Mouse (Mus musculus) lung, postnatal 0 days (tissue): ENCODE results near the gene Gm28374. TPM values are rescaled to one million over a fixed set of nuclear protein-coding genes. Genes with fewer than 3 reads are reported as not detected.

Experiments used
- ATAC-seq: fragments of 200-750 bp; cut with Nextera tagmentation; 2 replicates; pipeline ENCODE4 v1.8.0; 2017; ENCODE audit warnings: moderate library complexity
- DNase-seq: peaks from one replicate; pipeline ENCODE4 v3.0.0-alpha.2; 2016; ENCODE audit warnings: low spot score
- H3K27ac ChIP-seq: fragments of 300-500 bp; sonication (generic); 2 replicates; pipeline ENCODE4 v1.5.1; 2014; ENCODE audit warnings: antibody characterized with exemption, mild to moderate bottlenecking, low read length, mixed read lengths
- H3K27me3 ChIP-seq: fragments of 300-500 bp; sonication (generic); replicated peaks from 2 replicates; pipeline ENCODE4 v1.6.1; 2014; ENCODE audit warnings: low read length, mixed read lengths; ENCODE audit not compliant: insufficient read depth
- H3K36me3 ChIP-seq: fragments of 300-500 bp; sonication (generic); 2 replicates; pipeline ENCODE4 v1.6.1; 2014; ENCODE audit warnings: low read length, mixed read lengths; ENCODE audit not compliant: insufficient read depth
- H3K4me1 ChIP-seq: fragments of 300-500 bp; sonication (generic); 2 replicates; pipeline ENCODE4 v1.6.1; 2014; ENCODE audit warnings: antibody characterized with exemption, low read depth, low read length, mixed read lengths; ENCODE audit not compliant: insufficient read depth
- H3K4me2 ChIP-seq: fragments of 300-500 bp; sonication (generic); replicated peaks from 2 replicates; pipeline ENCODE4 v1.6.1; 2014; ENCODE audit warnings: low read depth, mild to moderate bottlenecking, low read length, moderate library complexity, mixed read lengths
- H3K4me3 ChIP-seq: fragments of 300-500 bp; sonication (generic); 2 replicates; pipeline ENCODE4 v1.5.1; 2014; ENCODE audit warnings: low read depth, low read length
- H3K9ac ChIP-seq: fragments of 300-500 bp; sonication (generic); replicated peaks from 2 replicates; pipeline ENCODE4 v1.6.1; 2014; ENCODE audit warnings: low read depth, mild to moderate bottlenecking
- H3K9me3 ChIP-seq: fragments of 300-500 bp; sonication (generic); 2 replicates; pipeline ENCODE4 v1.6.1; 2016; ENCODE audit warnings: low read length, mixed read lengths
- CTCF ChIP-seq: IDR thresholded peaks from 2 replicates; pipeline ENCODE4 v1.5.1; 2016; ENCODE audit warnings: antibody characterized with exemption, mild to moderate bottlenecking
- EP300 ChIP-seq: IDR thresholded peaks from 2 replicates; pipeline ENCODE4 v1.6.1; 2016; ENCODE audit warnings: antibody characterized with exemption, mild to moderate bottlenecking, control low read depth
- WGBS: fragments of 180-500 bp; shearing (Covaris S2); extraction: QIAGEN DNeasy Blood & Tissue Kit; methylation state at CpG from one replicate; pipeline ENCODE4 v1.1.7; 2014; 5-methylcytosine and 5-hydroxymethylcytosine counted together
- polyA plus RNA-seq: library from polyadenylated mRNA; unstranded; fragments of >200 nt; fragmentation: Nextera tagmentation; extraction: Ambion mirVana; gene quantifications from 2 replicates; pipeline ENCODE4 v1.2.1, GENCODE M21; 2015

Gm28374 gene
- polyA plus RNA-seq, 1 experiment from 2014 or later, result 0.35 TPM

DNA sequence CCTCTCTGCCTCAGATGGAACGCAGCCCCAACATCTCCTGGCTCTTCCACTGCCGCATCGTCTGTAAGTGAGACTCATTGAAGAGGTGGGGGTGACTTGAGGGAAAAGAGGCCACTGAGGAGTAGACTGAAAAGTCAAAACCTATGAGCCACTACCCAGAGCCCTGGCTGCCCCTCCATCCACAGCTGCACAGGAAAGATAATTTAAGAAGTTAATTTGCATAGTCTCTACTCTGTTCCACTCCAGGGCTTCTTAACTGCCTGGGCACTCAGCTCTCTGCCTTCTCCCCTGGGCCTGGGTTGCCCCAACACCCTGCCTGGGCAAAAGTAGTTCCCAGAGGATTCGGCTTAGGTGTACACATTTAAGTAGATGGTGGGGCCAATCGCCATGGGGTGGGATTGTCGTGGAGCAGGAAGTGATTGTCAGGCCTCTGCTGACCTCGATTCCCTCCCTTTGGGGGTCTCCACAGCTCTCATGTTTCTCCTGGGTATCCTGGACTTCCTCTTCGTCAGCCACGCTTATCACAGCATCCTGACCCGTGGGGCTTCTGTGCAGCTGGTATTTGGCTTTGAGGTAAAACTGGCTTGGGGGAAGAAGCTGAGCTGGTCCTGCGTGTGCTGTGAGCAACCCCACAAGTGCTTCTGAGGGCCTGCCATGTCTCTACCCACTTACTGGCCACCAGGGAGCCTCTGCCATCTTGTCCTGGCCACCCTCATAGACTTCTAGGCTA is 33.2 kb downstream of the Gm28374 start:
- TF ChIP-seq CTCF (no peak), EP300 (no peak)
- H3K9ac ChIP-seq, result no peak overlapping the region
- DNase-seq (no peak), ATAC-seq (no peak)
- H3K27ac ChIP-seq, result no peak overlapping the region
- no peaks in the 10 kb centered on the region for H3K9me3 ChIP-seq
- 82% methylated on average over 11 of the region's 11 CpGs for WGBS
- no peak overlapping the region for H3K4me3 ChIP-seq
- peaks cover 43% of the 10 kb centered on the region for H3K36me3 ChIP-seq
- H3K4me2 ChIP-seq, result no peak overlapping the region
- H3K4me1 ChIP-seq, result peaks cover 6% of the 10 kb centered on the region; the same call in 1 of the 2 replicates
- H3K27me3 ChIP-seq, result no peaks in the 10 kb centered on the region

- peak overlapping the region; percentile 93; the same call in 1 of the 2 replicates for H3K4me3 ChIP-seq
- no peak for TF ChIP-seq EP300
- H3K27ac ChIP-seq, result no peak overlapping the region
- H3K9ac ChIP-seq, result 0 out of 2 replicates have a peak overlapping the region, but pooled peaks have one; percentile 87
- peaks cover 34% of the 10 kb centered on the region for H3K36me3 ChIP-seq
- H3K4me2 ChIP-seq, result peak overlapping the region; percentile 92
- H3K4me1 ChIP-seq, result peaks cover 6% of the 10 kb centered on the region; the same call in 1 of the 2 replicates
- H3K9me3 ChIP-seq, result no peaks in the 10 kb centered on the region
- DNase-seq (no peak), ATAC-seq (no peak)
- WGBS, result 77% methylated on average over 8 of the region's 8 CpGs
- no peaks in the 10 kb centered on the region for H3K27me3 ChIP-seq
These were observed 34.2 kb downstream of the Gm28374 start for GRCm38 (mm10) chr19:6047899-6048166.

- 1% methylated on average over 38 of the region's 44 CpGs for WGBS
- peak; percentile 15 for ATAC-seq
- TF ChIP-seq EP300 (no peak), CTCF (peak; percentile 34; the same call in 1 of the 2 replicates)
These were observed 34.7 kb downstream of the Gm28374 start for GRCm38 (mm10) chr19:6047154-6047898.

GRCm38 (mm10) chr19:6046294-6047153 is 35.5 kb downstream of the Gm28374 start, which contains the start of gene Syvn1:
TSS of gene Syvn1 (plus strand) at chr19:6046576.
- Histone ChIP-seq H3K27ac (peak within 1 kb of the TSS; percentile 98), H3K4me3 (peak within 1 kb of the TSS; percentile 93), H3K9ac (peak within 1 kb of the TSS; percentile 87), H3K9me3 (no peaks in the 10 kb centered on the region), H3K4me1 (peaks cover 6% of the 10 kb centered on the region; the same call in 1 of the 2 replicates), H3K4me2 (peak within 1 kb of the TSS; percentile 92), H3K27me3 (no peaks in the 10 kb centered on the region), H3K36me3 (peaks cover 21% of the 10 kb centered on the region)
- WGBS, result under 1% methylated on average over 59 of the region's 65 CpGs
- DNase-seq (peak; percentile 98), ATAC-seq (peak; percentile 93)
- TF ChIP-seq EP300, result peak; percentile 77; the same call in 1 of the 2 replicates
- TF ChIP-seq CTCF, result no peak; the same call in 1 of the 2 replicates

More at GRCm38 (mm10) chr19:6047154-6047898, 34.7 kb downstream of the Gm28374 start:
- peaks cover 6% of the 10 kb centered on the region; the same call in 1 of the 2 replicates for H3K4me1 ChIP-seq
- peak overlapping the region; percentile 92 for H3K4me2 ChIP-seq
- H3K27ac ChIP-seq, result peak overlapping the region; percentile 98
- H3K9me3 ChIP-seq, result no peaks in the 10 kb centered on the region
- H3K9ac ChIP-seq, result peak overlapping the region; percentile 87
- H3K4me3 ChIP-seq, result peak overlapping the region; percentile 93
- no peaks in the 10 kb centered on the region for H3K27me3 ChIP-seq
- no peak for DNase-seq
- peaks cover 29% of the 10 kb centered on the region for H3K36me3 ChIP-seq

- TF ChIP-seq CTCF (peak; percentile 39), EP300 (no peak)
- ATAC-seq (peak; percentile 31), DNase-seq (peak; percentile 71)
- Histone ChIP-seq H3K4me1 (peaks cover 6% of the 10 kb centered on the region; the same call in 1 of the 2 replicates), H3K4me3 (peak overlapping the region; percentile 93), H3K36me3 (peaks cover 12% of the 10 kb centered on the region; the same call in 1 of the 2 replicates), H3K27ac (peak overlapping the region; percentile 98), H3K4me2 (peak overlapping the region; percentile 92), H3K27me3 (no peaks in the 10 kb centered on the region), H3K9ac (peak overlapping the region; percentile 63), H3K9me3 (no peaks in the 10 kb centered on the region)
- 13% methylated on average over 20 of the region's 20 CpGs for WGBS
These were observed 36.4 kb downstream of the Gm28374 start for GRCm38 (mm10) chr19:6045366-6046293.
